Mouse (Mus musculus): ENCODE results near the gene Tcf20. TPM values are rescaled to one million over a fixed set of nuclear protein-coding genes. Genes with fewer than 3 reads are reported as not detected.

Tcf20 gene
- polyA plus RNA-seq, 1 experiment = 13.0 TPM

DNA sequence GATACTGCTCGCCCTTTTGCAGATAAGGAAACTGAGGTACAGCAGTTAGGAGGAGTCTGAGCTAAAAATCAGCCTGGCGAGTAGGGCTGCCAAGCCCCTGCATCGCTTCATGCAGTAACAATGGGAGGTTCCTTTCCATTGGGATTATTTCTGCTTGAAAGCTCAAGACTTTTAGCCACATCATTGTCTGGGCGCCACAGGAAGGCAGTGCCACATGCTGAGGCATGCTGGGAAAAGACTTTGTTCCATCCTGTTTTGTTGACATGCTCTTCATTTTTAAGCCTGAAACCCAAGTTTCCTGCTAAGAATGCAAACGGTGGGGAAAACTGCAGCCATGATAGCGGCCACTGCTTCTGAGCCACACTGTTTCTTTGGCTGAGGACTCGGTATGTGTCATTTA lies 83.1 kb downstream of the Tcf20 start:
- Histone ChIP-seq H3ac (ENCODE audit: control insufficient read depth, insufficient read length, low read depth) (no peak overlapping the region), H3K79me2 (ENCODE audit: control insufficient read depth, insufficient read depth) (no peaks in the 10 kb centered on the region), H3K36me3 (ENCODE audit: control insufficient read depth, insufficient read depth) (no peaks in the 10 kb centered on the region), H3K27me3 (ENCODE audit: control insufficient read depth, insufficient read depth, insufficient read length) (peaks cover 24% of the 10 kb centered on the region), H3K79me3 (ENCODE audit: low read depth) (no peaks in the 10 kb centered on the region), H3K4me3 (ENCODE audit: insufficient read depth, poor library complexity, severe bottlenecking) (no peak overlapping the region)
- TF ChIP-seq MYOG (IDR thresholded peaks at IDR 0.05; ENCODE audit: control insufficient read depth, extremely low read depth, insufficient read length) (no peak), USF1 (IDR thresholded peaks at IDR 0.05; ENCODE audit: low read depth) (no peak), FOSL1 (IDR thresholded peaks at IDR 0.05; ENCODE audit: insufficient read depth, low read length, poor library complexity, severe bottlenecking) (no peak), CTCF (IDR thresholded peaks at IDR 0.05; ENCODE audit: control insufficient read depth, insufficient read depth, insufficient read length) (no peak), MYOD1 (IDR thresholded peaks at IDR 0.05; ENCODE audit: control insufficient read depth, insufficient read length, low read depth) (no peak), MAX (IDR thresholded peaks at IDR 0.05) (no peak)

DNA sequence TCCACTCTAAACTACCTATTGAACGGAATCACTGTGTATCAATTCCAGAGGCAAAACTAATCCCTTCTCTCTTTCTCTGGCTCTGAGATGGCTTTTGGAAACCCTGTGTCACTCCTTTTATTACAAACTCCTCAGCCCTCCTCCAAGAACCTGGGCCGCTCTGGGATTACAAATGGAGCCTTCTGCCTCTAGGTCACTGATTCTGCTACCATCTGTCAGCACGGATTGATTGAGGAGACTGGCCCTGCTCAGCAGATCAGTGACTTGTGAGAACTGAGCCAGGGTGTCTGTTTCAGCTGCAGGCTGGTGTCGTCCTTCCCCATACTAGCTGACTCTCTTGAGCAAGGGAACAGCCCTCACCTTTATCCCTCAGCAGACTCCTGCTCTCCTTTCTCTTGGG lies 85.2 kb downstream of the Tcf20 start:
- TF ChIP-seq MYOD1 (IDR thresholded peaks at IDR 0.05; ENCODE audit: control insufficient read depth, insufficient read length, low read depth) = no peak
- TF ChIP-seq FOSL1 (IDR thresholded peaks at IDR 0.05; ENCODE audit: insufficient read depth, low read length, poor library complexity, severe bottlenecking) = no peak
- TF ChIP-seq CEBPB (IDR thresholded peaks at IDR 0.05; ENCODE audit: low read depth) = no peak
- H3ac ChIP-seq (ENCODE audit: control insufficient read depth, insufficient read length, low read depth) = no peak overlapping the region
- no peaks in the 10 kb centered on the region for H3K36me3 ChIP-seq (ENCODE audit: control insufficient read depth, insufficient read depth)
- peaks cover 13% of the 10 kb centered on the region for H3K79me3 ChIP-seq (ENCODE audit: low read depth)
- H3K27me3 ChIP-seq (ENCODE audit: control insufficient read depth, insufficient read depth, insufficient read length) = peaks cover 9% of the 10 kb centered on the region
- H3K4me3 ChIP-seq (ENCODE audit: insufficient read depth, poor library complexity, severe bottlenecking) = no peak overlapping the region
- peaks cover 19% of the 10 kb centered on the region for H3K79me2 ChIP-seq (ENCODE audit: control insufficient read depth, insufficient read depth)

DNA sequence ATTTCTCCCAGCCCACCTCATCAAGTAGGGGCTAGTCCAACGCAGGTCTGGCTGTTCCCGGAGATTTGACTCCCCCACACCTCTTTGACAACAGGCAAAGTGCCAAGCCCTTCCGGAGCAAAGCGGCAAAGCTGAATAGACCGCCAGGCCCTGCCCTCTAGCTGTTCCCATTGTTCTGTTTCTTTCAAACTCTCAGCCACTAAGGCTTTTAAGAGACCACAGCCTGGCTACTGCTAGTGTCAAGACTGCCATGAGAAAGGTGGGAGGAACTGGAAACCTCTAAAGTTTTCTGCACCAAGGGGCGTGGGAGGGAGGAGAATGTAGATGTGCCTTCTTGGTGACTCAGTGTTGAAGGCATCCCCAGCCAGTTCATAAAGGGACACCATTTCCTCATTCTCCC lies 86.4 kb downstream of the Tcf20 start:
- Histone ChIP-seq H3ac (ENCODE audit: control insufficient read depth, insufficient read length, low read depth) (no peak overlapping the region), H3K27me3 (ENCODE audit: control insufficient read depth, insufficient read depth, insufficient read length) (no peaks in the 10 kb centered on the region), H3K36me3 (ENCODE audit: control insufficient read depth, insufficient read depth) (no peaks in the 10 kb centered on the region), H3K79me3 (ENCODE audit: low read depth) (peaks cover 25% of the 10 kb centered on the region), H3K4me3 (ENCODE audit: insufficient read depth, poor library complexity, severe bottlenecking) (no peak overlapping the region), H3K79me2 (ENCODE audit: control insufficient read depth, insufficient read depth) (peaks cover 31% of the 10 kb centered on the region)
- TF ChIP-seq MYOD1 (IDR thresholded peaks at IDR 0.05; ENCODE audit: control insufficient read depth, insufficient read length, low read depth) (no peak), MYOG (IDR thresholded peaks at IDR 0.05; ENCODE audit: control insufficient read depth, extremely low read depth, insufficient read length) (no peak), FOSL1 (IDR thresholded peaks at IDR 0.05; ENCODE audit: insufficient read depth, low read length, poor library complexity, severe bottlenecking) (no peak), MAX (IDR thresholded peaks at IDR 0.05) (no peak), USF1 (IDR thresholded peaks at IDR 0.05; ENCODE audit: low read depth) (no peak), CEBPB (IDR thresholded peaks at IDR 0.05; ENCODE audit: low read depth) (no peak), CTCF (IDR thresholded peaks at IDR 0.05; ENCODE audit: control insufficient read depth, insufficient read depth, insufficient read length) (no peak)

DNA sequence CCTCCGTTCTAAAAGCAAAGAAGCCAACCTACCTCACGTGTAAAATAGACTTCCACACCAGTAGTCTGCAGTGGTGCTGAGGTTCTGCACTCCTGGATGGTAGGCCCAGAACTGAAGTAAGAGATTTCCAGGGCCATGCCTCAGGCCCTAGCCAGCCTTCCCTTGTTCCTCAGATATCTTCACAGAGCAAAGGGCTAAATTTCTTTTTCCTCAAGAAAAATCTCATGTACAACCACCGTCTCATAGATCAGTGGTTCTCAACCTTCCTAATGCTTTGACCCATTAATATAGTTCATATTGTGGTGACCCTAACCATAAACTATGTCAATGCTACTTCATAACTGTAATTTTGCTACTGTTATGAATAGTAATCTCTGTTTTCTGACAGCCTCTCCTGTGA lies 87.3 kb downstream of the Tcf20 start:
- peaks cover 41% of the 10 kb centered on the region for H3K79me2 ChIP-seq (ENCODE audit: control insufficient read depth, insufficient read depth)
- peak overlapping the region; percentile 12 for H3ac ChIP-seq (ENCODE audit: control insufficient read depth, insufficient read length, low read depth)
- no peaks in the 10 kb centered on the region for H3K27me3 ChIP-seq (ENCODE audit: control insufficient read depth, insufficient read depth, insufficient read length)
- no peaks in the 10 kb centered on the region for H3K36me3 ChIP-seq (ENCODE audit: control insufficient read depth, insufficient read depth)
- H3K4me3 ChIP-seq (ENCODE audit: insufficient read depth, poor library complexity, severe bottlenecking) = no peak overlapping the region
- peaks cover 35% of the 10 kb centered on the region for H3K79me3 ChIP-seq (ENCODE audit: low read depth)
- TF ChIP-seq MAX (IDR thresholded peaks at IDR 0.05) (no peak), FOSL1 (IDR thresholded peaks at IDR 0.05; ENCODE audit: insufficient read depth, low read length, poor library complexity, severe bottlenecking) (no peak), MYOG (IDR thresholded peaks at IDR 0.05; ENCODE audit: control insufficient read depth, extremely low read depth, insufficient read length) (no peak), MYOD1 (IDR thresholded peaks at IDR 0.05; ENCODE audit: control insufficient read depth, insufficient read length, low read depth) (no peak), USF1 (IDR thresholded peaks at IDR 0.05; ENCODE audit: low read depth) (no peak), CEBPB (IDR thresholded peaks at IDR 0.05; ENCODE audit: low read depth) (no peak), CTCF (IDR thresholded peaks at IDR 0.05; ENCODE audit: control insufficient read depth, insufficient read depth, insufficient read length) (no peak)

DNA sequence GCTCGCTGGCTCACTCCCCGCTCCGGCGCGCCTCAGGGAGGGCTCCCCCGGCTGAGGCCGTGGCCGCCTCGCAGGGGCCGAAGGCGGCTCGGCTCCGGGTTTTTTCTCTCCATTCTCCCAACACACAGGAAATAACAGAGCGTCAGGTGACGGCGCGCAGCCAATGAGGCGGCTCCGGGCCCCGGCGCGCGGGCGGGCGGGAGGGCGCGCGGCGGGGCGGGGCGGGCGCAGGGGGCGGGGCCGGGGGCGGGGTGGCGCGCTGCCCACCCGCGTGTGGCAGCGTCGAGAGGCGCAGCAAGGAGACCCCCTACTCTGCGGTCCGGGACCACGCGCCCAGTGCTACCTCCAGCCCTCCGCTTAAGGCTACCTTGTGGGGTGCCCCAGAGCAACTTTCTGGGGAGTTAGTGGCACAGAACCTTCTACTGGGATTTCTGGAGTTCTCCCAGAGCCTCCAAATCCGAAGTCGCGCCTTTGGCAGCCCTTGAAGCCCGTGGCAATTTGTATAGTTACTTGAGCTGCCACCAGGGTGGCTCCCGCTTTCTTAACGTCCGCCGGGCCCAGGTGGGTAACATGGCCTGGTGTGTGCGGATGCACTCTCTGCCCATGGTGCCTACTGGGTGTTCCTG lies 87.9 kb downstream of the Tcf20 start:
- peak overlapping the region; percentile 99 for H3ac ChIP-seq (ENCODE audit: control insufficient read depth, insufficient read length, low read depth)
- no peaks in the 10 kb centered on the region for H3K36me3 ChIP-seq (ENCODE audit: control insufficient read depth, insufficient read depth)
- TF ChIP-seq MYOD1 (IDR thresholded peaks at IDR 0.05; ENCODE audit: control insufficient read depth, insufficient read length, low read depth) = no peak
- TF ChIP-seq CTCF (IDR thresholded peaks at IDR 0.05; ENCODE audit: control insufficient read depth, insufficient read depth, insufficient read length) = no peak
- no peak for TF ChIP-seq MAX (IDR thresholded peaks at IDR 0.05)
- peak; percentile 88 for TF ChIP-seq USF1 (IDR thresholded peaks at IDR 0.05; ENCODE audit: low read depth)
- TF ChIP-seq FOSL1 (IDR thresholded peaks at IDR 0.05; ENCODE audit: insufficient read depth, low read length, poor library complexity, severe bottlenecking) = no peak
- TF ChIP-seq CEBPB (IDR thresholded peaks at IDR 0.05; ENCODE audit: low read depth) = no peak
- TF ChIP-seq MYOG (IDR thresholded peaks at IDR 0.05; ENCODE audit: control insufficient read depth, extremely low read depth, insufficient read length) = no peak
- peak overlapping the region; percentile 82 for H3K4me3 ChIP-seq (ENCODE audit: insufficient read depth, poor library complexity, severe bottlenecking)
- H3K27me3 ChIP-seq (ENCODE audit: control insufficient read depth, insufficient read depth, insufficient read length) = no peaks in the 10 kb centered on the region
- peaks cover 46% of the 10 kb centered on the region for H3K79me2 ChIP-seq (ENCODE audit: control insufficient read depth, insufficient read depth)
- H3K79me3 ChIP-seq (ENCODE audit: low read depth) = peaks cover 40% of the 10 kb centered on the region
